Mouse (Mus musculus) intestine, embryonic 15.5 days (tissue): ENCODE results near the gene Ccdc194. TPM values are rescaled to one million over a fixed set of nuclear protein-coding genes. Genes with fewer than 3 reads are reported as not detected.

Source experiments
- ATAC-seq: fragments of 200-750 bp; cut with Nextera tagmentation; 2 replicates; pipeline ENCODE4 v1.8.0; 2017; ENCODE audit warnings: moderate TSS enrichment, moderate library complexity
- H3K27ac ChIP-seq: fragments of 300-500 bp; sonication (generic); 2 replicates; pipeline ENCODE4 v1.5.1; 2015; ENCODE audit warnings: mild to moderate bottlenecking, inconsistent platforms
- H3K27me3 ChIP-seq: fragments of 300-500 bp; sonication (generic); replicated peaks from 2 replicates; pipeline ENCODE4 v1.6.1; 2015; ENCODE audit warnings: inconsistent platforms
- H3K36me3 ChIP-seq: fragments of 300-500 bp; sonication (generic); 2 replicates; pipeline ENCODE4 v1.6.1; 2015; ENCODE audit warnings: inconsistent platforms
- H3K4me1 ChIP-seq: fragments of 300-500 bp; sonication (generic); replicated peaks from 2 replicates; pipeline ENCODE4 v1.6.1; 2015; ENCODE audit warnings: inconsistent platforms
- H3K4me2 ChIP-seq: fragments of 300-500 bp; sonication (generic); replicated peaks from 2 replicates; pipeline ENCODE4 v1.6.1; 2015; ENCODE audit warnings: mild to moderate bottlenecking, inconsistent platforms
- H3K4me3 ChIP-seq: fragments of 300-500 bp; sonication (generic); replicated peaks from 2 replicates; pipeline ENCODE4 v1.5.1; 2015; ENCODE audit warnings: inconsistent platforms
- H3K9ac ChIP-seq: fragments of 300-500 bp; sonication (generic); 2 replicates; pipeline ENCODE4 v1.6.1; 2015; ENCODE audit warnings: inconsistent platforms
- H3K9me3 ChIP-seq: fragments of 300-500 bp; sonication (generic); 2 replicates; pipeline ENCODE4 v1.6.1; 2016; ENCODE audit warnings: inconsistent platforms
- WGBS: fragments of 180-500 bp; shearing (Covaris S2); methylation state at CpG from one replicate; pipeline ENCODE4 v1.1.7; 2015; 5-methylcytosine and 5-hydroxymethylcytosine counted together
- polyA plus RNA-seq: library from polyadenylated mRNA; unstranded; fragments of >200 nt; fragmentation: Nextera tagmentation; extraction: Ambion mirVana; gene quantifications from 2 replicates; pipeline ENCODE4 v1.2.1, GENCODE M21; 2015

The Ccdc194 gene
- polyA plus RNA-seq, 1 experiment from 2014 or later, result 0.43 TPM

- WGBS, result 23% methylated on average over 16 of the region's 16 CpGs
- Histone ChIP-seq H3K27ac (0 out of 2 replicates have a peak overlapping the region, but pooled peaks have one; percentile 40), H3K9ac (no peak overlapping the region), H3K27me3 (no peaks in the 10 kb centered on the region), H3K9me3 (no peaks in the 10 kb centered on the region), H3K36me3 (no peaks in the 10 kb centered on the region), H3K4me2 (no peak overlapping the region), H3K4me1 (peaks cover 33% of the 10 kb centered on the region), H3K4me3 (no peak overlapping the region)
- 0 out of 2 replicates have a peak, but pooled peaks have one; percentile 11 for ATAC-seq
Measured at GRCm38 (mm10) chr8:71498816-71499690, 26.5 kb downstream of the Ccdc194 start.

GRCm38 (mm10) chr8:71497881-71498501 is 27.5 kb downstream of the Ccdc194 start:
- Histone ChIP-seq H3K4me3 (no peak overlapping the region), H3K4me1 (peaks cover 33% of the 10 kb centered on the region), H3K9me3 (no peaks in the 10 kb centered on the region), H3K27me3 (no peaks in the 10 kb centered on the region), H3K36me3 (peaks cover 4% of the 10 kb centered on the region), H3K9ac (no peak overlapping the region), H3K4me2 (no peak overlapping the region), H3K27ac (peak overlapping the region; percentile 40)
- 0 out of 2 replicates have a peak, but pooled peaks have one; percentile 14 for ATAC-seq
- WGBS, result 24% methylated on average over 15 of the region's 15 CpGs

GRCm38 (mm10) chr8:71497077-71497645 is 28.4 kb downstream of the Ccdc194 start:
- ATAC-seq, result no peak
- H3K27ac ChIP-seq, result peak overlapping the region; percentile 49; the same call in 1 of the 2 replicates
- H3K4me1 ChIP-seq, result peaks cover 33% of the 10 kb centered on the region
- H3K4me2 ChIP-seq, result no peak overlapping the region
- H3K9ac ChIP-seq, result no peak overlapping the region
- H3K27me3 ChIP-seq, result no peaks in the 10 kb centered on the region
- H3K9me3 ChIP-seq, result no peaks in the 10 kb centered on the region
- 89% methylated on average over 1 of the region's 1 CpGs for WGBS
- H3K4me3 ChIP-seq, result no peak overlapping the region
- peaks cover 12% of the 10 kb centered on the region for H3K36me3 ChIP-seq

DNA sequence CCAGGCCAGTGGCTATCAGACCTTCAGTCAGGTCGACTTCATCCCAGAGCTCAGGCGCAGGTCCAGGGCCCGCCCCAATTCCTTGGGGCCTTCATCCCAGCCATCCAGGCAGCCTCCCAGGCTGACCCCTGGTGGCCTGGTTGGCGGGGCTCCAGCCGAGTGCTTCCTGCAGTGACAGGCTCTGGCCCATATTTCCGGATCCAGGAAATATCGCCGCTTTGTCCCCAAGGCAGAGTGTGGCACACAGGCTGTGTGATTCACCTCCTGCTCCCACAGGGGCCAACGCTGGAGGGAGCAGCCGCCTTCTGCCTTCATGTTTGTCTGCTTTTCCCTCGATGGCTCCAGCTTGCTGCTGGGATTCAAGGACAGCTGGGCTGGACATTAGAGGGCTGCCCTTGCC is 29.0 kb downstream of the Ccdc194 start:
- Histone ChIP-seq H3K4me3 (no peak overlapping the region), H3K36me3 (peaks cover 15% of the 10 kb centered on the region), H3K9ac (no peak overlapping the region), H3K4me2 (no peak overlapping the region), H3K9me3 (no peaks in the 10 kb centered on the region), H3K4me1 (peaks cover 33% of the 10 kb centered on the region), H3K27me3 (no peaks in the 10 kb centered on the region), H3K27ac (peak overlapping the region; percentile 49; the same call in 1 of the 2 replicates)
- WGBS, result 38% methylated on average over 11 of the region's 11 CpGs
- ATAC-seq, result peak; percentile 22; the same call in 1 of the 2 replicates

DNA sequence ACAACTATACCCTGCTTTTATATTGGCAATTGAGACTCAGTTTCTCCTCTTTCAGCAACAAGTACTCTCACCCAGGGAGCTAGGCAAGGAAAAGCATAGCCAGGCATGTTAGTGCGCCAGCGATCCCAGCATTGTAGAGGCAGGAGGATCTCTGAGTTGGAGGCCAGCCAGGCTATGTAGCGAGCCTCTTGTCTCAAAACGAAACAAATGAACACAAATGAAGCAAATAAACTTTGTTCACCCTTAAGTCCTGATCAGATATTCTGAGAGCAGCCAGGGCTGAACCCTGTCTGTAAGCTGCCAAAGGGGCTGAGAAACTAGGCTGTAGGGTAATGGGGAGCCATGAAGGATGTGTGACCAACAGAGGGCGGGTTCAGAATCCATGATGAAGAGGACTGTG is 29.7 kb downstream of the Ccdc194 start:
- H3K4me2 ChIP-seq, result no peak overlapping the region
- H3K9ac ChIP-seq, result no peak overlapping the region
- peak overlapping the region; percentile 49; the same call in 1 of the 2 replicates for H3K27ac ChIP-seq
- H3K36me3 ChIP-seq, result peaks cover 17% of the 10 kb centered on the region
- ATAC-seq, result no peak
- H3K27me3 ChIP-seq, result no peaks in the 10 kb centered on the region
- H3K9me3 ChIP-seq, result no peaks in the 10 kb centered on the region
- 81% methylated on average over 5 of the region's 5 CpGs for WGBS
- H3K4me1 ChIP-seq, result peaks cover 33% of the 10 kb centered on the region
- H3K4me3 ChIP-seq, result no peak overlapping the region

GRCm38 (mm10) chr8:71495039-71495438 is 30.5 kb downstream of the Ccdc194 start:
- peaks cover 18% of the 10 kb centered on the region for H3K36me3 ChIP-seq
- ATAC-seq, result peak; percentile 71
- 18% methylated on average over 16 of the region's 16 CpGs for WGBS
- H3K9me3 ChIP-seq, result no peaks in the 10 kb centered on the region
- H3K27ac ChIP-seq, result no peak overlapping the region
- H3K4me1 ChIP-seq, result peaks cover 35% of the 10 kb centered on the region
- no peak overlapping the region for H3K4me3 ChIP-seq
- H3K4me2 ChIP-seq, result no peak overlapping the region; the same call in 1 of the 2 replicates
- H3K9ac ChIP-seq, result no peak overlapping the region
- H3K27me3 ChIP-seq, result no peaks in the 10 kb centered on the region

GRCm38 (mm10) chr8:71488454-71488853 is 37.1 kb downstream of the Ccdc194 start:
- H3K4me1 ChIP-seq, result peaks cover 31% of the 10 kb centered on the region
- no peaks in the 10 kb centered on the region for H3K27me3 ChIP-seq
- H3K9ac ChIP-seq, result peak overlapping the region; percentile 81
- ATAC-seq, result peak; percentile 85
- peaks cover 14% of the 10 kb centered on the region for H3K36me3 ChIP-seq
- peak overlapping the region; percentile 100 for H3K4me2 ChIP-seq
- WGBS, result 0% methylated on average over 22 of the region's 22 CpGs
- H3K27ac ChIP-seq, result peak overlapping the region; percentile 94
- H3K4me3 ChIP-seq, result peak overlapping the region; percentile 76
- no peaks in the 10 kb centered on the region for H3K9me3 ChIP-seq

- no peaks in the 10 kb centered on the region for H3K27me3 ChIP-seq
- H3K27ac ChIP-seq, result peak within 1 kb of the TSS; percentile 94
- under 1% methylated on average over 33 of the region's 33 CpGs for WGBS
- H3K36me3 ChIP-seq, result peaks cover 13% of the 10 kb centered on the region
- peaks cover 31% of the 10 kb centered on the region for H3K4me1 ChIP-seq
- H3K9ac ChIP-seq, result peak within 1 kb of the TSS; percentile 81
- H3K9me3 ChIP-seq, result no peaks in the 10 kb centered on the region
- peak; percentile 53 for ATAC-seq
- peak within 1 kb of the TSS; percentile 100 for H3K4me2 ChIP-seq
- H3K4me3 ChIP-seq, result peak within 1 kb of the TSS; percentile 76
Measured at GRCm38 (mm10) chr8:71487691-71488445, 37.6 kb downstream of the Ccdc194 start, which contains the start of gene Gtpbp3. Gene Gtpbp3 (plus strand): TSS chr8:71488103.

DNA sequence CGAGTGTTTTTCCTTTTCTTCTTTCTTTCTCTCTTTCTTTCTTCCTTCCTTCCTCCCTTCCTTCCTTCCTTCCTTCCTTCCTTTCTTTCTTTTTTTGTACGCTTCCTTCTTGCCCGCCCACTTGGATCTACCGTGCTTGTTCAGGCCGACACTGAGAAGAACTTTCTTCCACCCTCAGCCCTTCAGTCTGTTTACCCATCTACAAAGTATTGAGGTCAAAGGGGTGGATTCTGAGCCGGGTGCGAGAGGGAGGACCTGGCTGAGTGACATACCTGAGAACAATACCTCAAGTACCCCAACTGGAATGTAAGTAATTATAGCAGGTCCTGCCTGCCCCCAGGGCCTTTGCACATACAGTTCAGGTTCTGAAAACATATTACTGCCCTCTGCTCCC is 39.4 kb downstream of the Ccdc194 start:
- no peak overlapping the region for H3K9ac ChIP-seq
- H3K27me3 ChIP-seq, result no peaks in the 10 kb centered on the region
- H3K9me3 ChIP-seq, result no peaks in the 10 kb centered on the region
- 17% methylated on average over 7 of the region's 7 CpGs for WGBS
- H3K4me2 ChIP-seq, result peak overlapping the region; percentile 96
- peaks cover 3% of the 10 kb centered on the region for H3K36me3 ChIP-seq
- peaks cover 31% of the 10 kb centered on the region for H3K4me1 ChIP-seq
- H3K27ac ChIP-seq, result no peak overlapping the region
- no peak for ATAC-seq
- H3K4me3 ChIP-seq, result peak overlapping the region; percentile 79

- Histone ChIP-seq H3K4me2 (peak within 1 kb of the TSS; percentile 96), H3K36me3 (peaks cover 2% of the 10 kb centered on the region; the same call in 1 of the 2 replicates), H3K4me3 (peak within 1 kb of the TSS; percentile 79), H3K9ac (peak within 1 kb of the TSS; percentile 92), H3K27ac (peak within 1 kb of the TSS; percentile 75), H3K9me3 (no peaks in the 10 kb centered on the region), H3K27me3 (no peaks in the 10 kb centered on the region), H3K4me1 (peaks cover 38% of the 10 kb centered on the region)
- peak; percentile 76 for ATAC-seq
- 5% methylated on average over 56 of the region's 58 CpGs for WGBS
Measured at GRCm38 (mm10) chr8:71485142-71486135, 40.1 kb downstream of the Ccdc194 start, which contains the start of gene Ano8. Gene Ano8 (minus strand): TSS chr8:71485963.
